Mouse (Mus musculus) bone marrow macrophage, adult 2 months (primary cell): ENCODE data around the gene Gm26741.

Source experiments
- CTCF ChIP-seq: IDR thresholded peaks from 2 replicates; pipeline ENCODE4 v1.5.1; 2012; ENCODE audit warnings: low read depth, mild to moderate bottlenecking, low read length, moderate library complexity
- POLR2A ChIP-seq: IDR thresholded peaks from 2 replicates; pipeline ENCODE4 v1.6.1; 2012; ENCODE audit warnings: mild to moderate bottlenecking, low read depth, low read length, borderline replicate concordance

- TF ChIP-seq CTCF (no peak), POLR2A (no peak)
Measured at GRCm38 (mm10) chr10:52374651-52375050, 16.1 kb downstream of the Gm26741 start.
